Mouse (Mus musculus): ENCODE data around the gene Pigq.

Gene Pigq

DNA sequence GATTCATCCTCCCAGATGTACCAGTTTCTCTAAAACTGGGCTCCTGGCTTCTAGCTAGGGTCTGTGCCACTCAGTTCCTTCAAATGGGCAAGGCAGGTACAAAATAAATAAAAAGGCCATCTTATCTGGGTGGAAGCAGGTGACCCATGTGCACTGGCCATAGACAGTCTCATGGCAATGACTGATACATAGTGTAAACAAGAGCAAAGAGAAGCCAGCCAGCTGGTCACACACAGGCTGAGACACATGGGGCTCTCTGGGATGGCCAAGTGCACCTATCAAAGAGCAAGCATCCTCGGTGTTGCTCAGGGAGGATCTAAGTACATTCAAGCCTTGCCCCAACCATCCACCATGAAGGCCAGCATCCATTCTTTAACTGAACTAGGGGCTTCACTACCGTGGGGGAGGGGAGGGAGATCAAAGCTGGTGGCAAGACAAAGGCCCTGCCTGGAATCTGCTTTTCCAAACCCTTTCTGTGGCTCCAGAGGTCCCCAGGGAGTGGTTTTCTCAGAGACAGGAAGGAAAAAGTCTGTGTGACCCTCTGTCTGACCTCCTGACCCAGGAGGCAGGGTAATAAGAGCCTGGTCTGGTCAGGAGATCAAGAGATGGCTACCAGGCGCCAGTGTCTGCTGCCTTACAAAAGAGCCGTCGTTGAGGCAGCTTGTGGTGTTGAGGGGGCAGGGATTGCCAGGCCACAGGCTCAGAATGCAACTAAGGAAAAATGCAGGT lies 63.7 kb downstream of the Pigq start:
- no peak for DNase-seq

DNA sequence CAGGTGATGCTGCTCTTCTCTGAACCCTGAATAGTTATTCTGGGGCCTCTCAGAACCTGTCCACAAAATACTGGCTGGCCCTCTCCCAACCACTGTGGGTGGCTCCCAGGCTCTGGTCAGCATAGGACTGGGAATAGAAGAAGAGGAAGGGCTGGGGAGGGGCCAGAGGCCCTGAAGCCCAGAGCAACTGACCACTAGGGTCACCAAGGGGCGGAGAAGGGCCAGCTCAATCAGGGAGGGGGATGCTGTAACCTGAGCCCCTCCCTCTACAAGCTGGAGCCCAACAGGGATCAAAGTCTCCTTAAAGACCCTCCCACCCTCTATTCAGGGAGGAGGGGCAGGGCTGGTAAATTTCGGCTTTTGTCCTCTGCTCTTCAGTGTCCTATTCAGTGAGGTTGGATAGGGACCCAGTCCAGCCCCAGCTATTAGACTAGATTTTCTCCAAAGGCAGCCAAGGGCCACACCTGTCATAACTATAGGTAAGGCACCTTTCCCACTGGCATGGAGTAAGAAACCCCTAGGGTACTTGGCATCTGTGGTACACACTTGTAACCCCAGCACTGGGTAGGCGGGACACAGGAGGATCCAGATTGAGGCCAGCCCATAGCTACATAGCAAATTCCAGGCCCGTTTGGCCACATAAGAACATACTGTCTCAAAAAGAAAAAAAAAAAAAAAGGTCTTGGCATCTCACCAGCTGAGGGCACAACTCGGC lies 64.4 kb downstream of the Pigq start, which contains the start of gene Wfikkn1:
TSS of gene Wfikkn1 (minus strand) at position 663 of the 715 bp plus-strand sequence.
- no peak for DNase-seq

DNA sequence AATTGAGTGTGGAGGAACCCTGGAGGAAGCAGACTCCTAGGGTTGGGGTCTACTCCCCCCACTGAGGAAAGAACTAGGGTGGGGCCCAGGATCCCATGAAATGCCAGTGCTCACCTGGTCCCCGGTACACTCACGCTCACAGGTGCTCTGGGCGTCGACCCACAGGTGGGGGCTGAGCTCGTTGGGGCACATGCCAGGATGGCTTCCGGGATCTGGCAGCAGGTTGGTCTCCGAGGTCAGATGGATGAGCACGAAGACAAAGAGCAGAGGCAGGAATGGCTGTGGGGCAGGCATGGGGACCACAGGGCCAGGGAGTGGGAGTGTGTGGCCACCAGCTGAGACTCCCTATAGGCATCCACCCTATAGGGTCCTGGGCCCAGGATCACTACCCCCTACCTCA lies 65.0 kb downstream of the Pigq start:
- no peak for DNase-seq

DNA sequence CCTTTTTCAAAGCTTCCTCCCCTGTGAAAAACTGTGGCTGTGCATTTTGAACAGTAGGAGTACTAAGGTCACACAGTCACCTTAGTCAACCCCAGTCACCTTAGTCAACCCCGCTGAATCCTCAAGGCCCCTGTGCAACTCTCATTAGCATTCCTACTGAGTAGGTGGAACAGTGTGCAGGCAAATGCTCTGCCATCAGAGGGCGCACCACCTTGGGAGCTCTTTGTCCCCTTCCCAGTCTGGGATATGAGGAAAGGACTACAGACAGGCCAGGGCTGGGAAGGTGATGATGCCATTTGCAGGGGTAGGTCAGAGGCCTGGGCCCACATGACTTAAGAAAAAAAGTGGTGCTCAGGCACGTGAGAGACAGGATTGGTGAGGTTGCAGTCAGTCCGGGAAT lies 65.5 kb downstream of the Pigq start:
- no peak for DNase-seq

DNA sequence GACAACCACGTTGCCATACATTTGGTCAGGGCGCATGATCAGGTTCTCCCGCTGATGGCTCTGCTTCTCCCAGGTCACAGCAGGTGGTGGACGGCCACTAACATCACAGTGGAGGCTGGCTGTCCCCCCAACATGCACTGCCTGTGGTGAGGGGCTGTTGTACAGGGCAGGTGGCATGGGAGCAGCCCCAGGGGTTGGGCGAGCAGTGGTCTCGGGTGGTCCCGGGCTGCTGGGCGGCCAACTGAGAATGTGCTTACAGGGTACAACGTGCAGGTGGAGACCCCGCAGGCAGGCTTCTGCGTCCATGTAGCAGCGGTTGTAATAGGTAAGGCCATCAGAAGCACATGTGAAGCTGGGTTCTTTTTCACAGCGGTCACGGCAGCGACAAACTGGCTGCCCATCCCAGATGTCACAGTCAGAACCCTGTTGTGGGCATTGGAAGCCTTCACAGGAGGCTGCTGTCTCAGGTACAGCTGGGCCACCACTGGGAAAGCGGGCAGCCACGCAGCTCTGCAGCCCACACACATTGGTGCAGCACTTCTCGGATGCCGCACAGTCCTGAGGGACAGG lies 66.0 kb downstream of the Pigq start:
- DNase-seq, result no peak

DNA sequence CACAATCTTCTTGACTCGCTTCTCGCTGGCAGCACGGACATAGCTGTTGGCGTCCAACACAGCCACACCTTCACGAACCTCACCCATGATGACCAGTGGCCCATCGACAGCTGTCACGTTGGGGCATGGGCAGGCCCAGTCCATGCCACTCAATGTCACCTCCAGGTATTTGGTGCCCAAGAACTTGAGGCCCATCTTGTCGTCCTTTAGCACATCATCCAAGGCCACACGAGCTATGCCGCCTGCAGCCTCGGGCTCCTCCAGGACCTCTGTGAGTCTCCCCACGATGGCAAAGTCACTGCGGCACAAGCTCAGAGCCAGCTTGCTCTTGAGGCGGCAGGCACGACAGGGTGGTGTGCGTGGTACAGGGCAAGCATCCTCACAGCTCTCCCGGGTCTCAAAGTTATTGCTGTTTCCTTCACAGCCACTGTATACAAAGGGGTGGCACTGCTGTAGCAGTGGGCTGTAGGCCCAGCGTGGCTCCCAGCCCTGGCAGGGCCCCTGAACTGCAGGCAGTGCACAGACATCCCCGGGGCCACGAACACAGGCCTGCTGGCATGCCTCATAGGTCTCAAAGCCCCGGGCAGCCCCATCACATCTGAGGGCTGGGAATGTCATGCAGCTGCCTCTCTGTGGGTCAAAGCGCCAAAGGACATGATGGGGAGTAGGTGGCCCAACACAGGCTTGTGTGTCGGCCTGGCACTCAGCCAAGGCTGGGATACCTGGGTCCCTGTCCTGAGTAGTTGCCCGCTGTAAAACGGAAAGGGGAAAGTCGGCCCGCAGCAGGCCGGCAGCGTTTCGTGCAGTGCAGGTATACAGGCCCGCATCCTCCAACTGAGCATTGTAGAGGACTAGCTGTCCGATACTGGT lies 66.8 kb downstream of the Pigq start:
- no peak for DNase-seq

DNA sequence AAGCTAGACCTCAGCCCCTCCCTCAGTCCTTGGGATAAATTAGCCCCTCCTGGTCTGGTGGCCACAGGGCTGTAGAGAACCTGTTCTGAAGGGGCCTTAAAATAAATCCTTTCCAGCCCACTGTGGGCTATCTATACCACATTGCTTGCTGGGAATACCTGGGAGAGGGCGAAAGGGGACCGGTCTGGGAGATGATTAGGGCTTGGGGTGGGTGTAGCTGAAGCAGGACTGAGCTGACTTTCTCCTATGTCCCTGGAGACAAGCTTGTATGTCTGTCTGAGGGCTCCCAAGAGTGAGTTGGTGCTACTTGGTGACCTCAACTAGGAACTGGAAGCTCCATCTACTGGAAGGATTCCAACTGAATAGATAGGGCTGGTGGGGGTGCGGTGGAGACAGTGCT lies 67.7 kb downstream of the Pigq start:
- no peak for DNase-seq

Measured in cerebellum, adult 11 months (tissue).